Mouse (Mus musculus) adrenal gland, adult 8-10 months (tissue): ENCODE data around the gene Zfp365. TPM values are rescaled to one million over a fixed set of nuclear protein-coding genes. Genes with fewer than 3 reads are reported as not detected.

Experiments used
- DNase-seq: peaks from one replicate; pipeline ENCODE4 v3.0.0; 2022
- total RNA-seq, 4 experiments: library from RNA; stranded (reverse); gene quantifications; 2 replicates each; pipeline ENCODE4 v1.2.4; 2022

The Zfp365 gene
- total RNA-seq, 4 experiments from 2014 or later, result 2.6 to 3.2 (median 3.0) TPM

- DNase-seq, result no peak
Observed at GRCm38 (mm10) chr10:67901179-67901578, 11.3 kb downstream of the Zfp365 start.

DNA sequence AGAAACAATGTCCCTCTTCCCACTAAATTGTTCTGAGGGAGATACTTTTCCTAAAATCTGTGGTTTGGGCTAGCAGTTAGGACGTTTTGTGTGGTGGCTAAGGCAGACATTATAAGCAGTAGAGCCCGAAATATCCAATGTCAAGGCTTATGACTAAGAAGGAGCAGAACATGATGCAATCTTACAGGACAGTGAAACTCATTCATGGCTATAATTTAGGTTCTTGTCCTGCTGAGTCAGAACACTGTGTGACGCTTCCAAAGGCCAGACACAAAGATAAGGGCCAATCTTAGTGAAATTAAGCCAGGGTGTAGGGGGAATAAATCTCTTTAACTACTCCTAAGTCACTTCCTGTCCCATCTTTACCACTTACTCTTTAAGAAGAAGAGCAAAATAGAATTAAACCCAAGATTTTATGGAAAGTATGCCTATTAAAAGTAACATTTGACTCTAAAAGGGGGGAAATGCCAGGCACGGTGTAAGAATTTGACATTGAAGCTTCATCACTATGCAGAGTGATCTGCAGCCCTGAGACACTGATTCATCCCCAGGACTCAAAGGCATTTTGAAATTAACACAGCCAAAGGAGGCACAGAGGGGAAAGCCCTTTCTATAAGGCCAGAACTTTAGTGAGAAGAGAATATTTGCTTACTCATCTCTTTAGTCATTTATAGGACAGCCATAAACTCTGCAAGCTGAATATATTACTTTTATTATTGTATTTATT is 13.3 kb downstream of the Zfp365 start:
- DNase-seq, result peak; percentile 52

- DNase-seq, result no peak
Observed at GRCm38 (mm10) chr10:67898355-67898935, 14.0 kb downstream of the Zfp365 start.

DNA sequence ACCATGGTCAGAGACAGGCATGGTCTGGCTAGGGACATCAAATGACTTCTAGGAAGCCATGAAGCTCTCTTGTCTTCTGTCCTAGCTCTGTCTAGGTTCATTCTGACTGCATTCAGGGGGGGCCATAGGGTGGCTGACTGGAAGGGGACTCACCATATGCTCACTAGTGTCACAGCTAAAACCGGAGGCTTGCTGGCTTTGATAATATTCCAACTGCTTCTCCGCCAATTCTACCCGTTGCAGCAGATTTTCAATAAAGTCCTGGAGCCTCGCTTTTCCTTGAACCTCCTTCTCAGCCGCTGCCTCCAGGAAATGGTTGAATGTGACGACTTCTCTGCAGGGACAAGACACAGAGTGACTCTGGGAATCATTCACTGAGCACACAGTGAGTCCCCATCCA is 15.2 kb downstream of the Zfp365 start:
- DNase-seq, result no peak

- no peak for DNase-seq
Observed at GRCm38 (mm10) chr10:67894683-67895082, 17.8 kb downstream of the Zfp365 start.

- no peak for DNase-seq
Observed at GRCm38 (mm10) chr10:67894059-67894458, 18.4 kb downstream of the Zfp365 start.

DNA sequence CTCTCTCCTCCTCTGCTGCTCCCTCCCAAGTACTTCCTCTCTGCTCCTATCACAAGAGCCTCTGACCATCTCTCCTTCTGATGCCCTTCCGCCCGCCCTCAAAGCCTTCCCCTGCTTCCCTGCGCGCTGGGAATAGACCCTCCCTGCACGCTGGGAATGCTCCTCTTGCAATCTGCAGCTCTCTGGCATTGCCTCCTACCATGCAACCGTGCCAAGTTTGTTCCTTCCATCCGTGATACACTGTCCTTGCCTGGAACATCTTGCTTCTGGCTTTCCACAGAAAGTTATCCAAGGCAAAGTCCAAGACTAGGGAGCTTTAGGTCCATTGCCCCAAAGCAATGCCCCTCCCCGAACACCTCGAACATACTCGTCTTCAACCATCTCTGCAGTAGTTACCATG is 19.2 kb downstream of the Zfp365 start:
- DNase-seq, result no peak

- no peak for DNase-seq
Observed at GRCm38 (mm10) chr10:67891126-67891525, 21.3 kb downstream of the Zfp365 start.

DNA sequence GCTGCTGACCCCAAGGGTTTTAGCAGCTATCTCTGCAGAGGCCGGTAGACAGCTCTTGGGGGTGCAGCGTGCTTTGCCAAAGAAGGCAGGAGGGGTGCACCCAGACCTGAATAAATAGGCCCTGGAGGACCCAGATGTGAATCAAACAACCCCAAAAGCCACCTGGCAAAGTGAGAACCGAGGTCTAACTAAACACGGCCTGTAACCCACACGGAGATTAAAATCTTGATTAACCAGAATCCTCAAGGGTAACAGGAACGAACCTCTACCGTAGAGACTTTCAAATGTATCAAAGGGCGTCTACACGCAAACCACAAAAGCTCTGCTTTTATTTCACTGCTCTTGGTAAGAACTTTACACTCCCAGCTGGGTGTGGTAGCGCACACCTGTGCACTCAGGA is 24.5 kb downstream of the Zfp365 start:
- DNase-seq, result no peak

GRCm38 (mm10) chr10:67880692-67881091 is 31.8 kb downstream of the Zfp365 start:
- DNase-seq, result no peak

DNA sequence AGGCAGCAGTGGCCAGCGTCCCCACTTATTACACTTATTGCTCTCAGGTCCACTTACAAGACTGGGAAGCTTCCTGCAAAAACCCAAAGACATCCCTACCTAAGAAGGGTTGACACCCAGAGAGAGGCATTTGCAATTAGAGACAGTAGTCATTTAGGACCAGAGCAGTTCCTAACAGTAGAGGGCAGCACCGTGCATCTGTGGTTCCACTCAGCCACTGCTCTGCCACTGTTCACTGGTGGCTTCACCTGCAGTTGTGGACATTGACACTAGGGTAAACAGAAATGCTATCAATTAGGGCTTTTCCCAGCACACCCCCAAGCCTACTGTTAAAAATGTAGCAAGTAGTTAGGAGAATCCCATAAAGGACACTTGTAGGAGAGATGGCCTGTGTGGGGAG is 40.7 kb downstream of the Zfp365 start:
- peak; percentile 14 for DNase-seq

DNA sequence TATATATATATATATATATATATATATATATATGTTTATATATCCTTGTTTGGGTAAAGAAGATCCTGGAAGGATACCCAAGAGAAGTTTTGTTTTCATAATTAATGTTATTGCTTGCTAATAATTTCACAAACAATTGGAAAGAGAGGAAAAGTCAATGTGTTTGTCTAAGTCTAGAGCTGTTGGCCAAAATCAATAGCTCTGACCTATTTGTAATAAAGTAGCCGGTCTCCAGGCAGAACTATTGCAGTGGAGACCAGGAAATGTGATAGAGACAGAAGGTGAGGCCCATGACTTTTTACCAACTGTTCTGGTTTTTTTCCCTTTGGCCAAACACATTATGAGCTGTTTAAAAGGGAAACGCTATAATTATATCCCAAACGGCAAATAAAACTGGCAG is 44.2 kb downstream of the Zfp365 start:
- DNase-seq, result no peak

- DNase-seq, result no peak
Observed at GRCm38 (mm10) chr10:67865841-67866240, 46.6 kb downstream of the Zfp365 start.

DNA sequence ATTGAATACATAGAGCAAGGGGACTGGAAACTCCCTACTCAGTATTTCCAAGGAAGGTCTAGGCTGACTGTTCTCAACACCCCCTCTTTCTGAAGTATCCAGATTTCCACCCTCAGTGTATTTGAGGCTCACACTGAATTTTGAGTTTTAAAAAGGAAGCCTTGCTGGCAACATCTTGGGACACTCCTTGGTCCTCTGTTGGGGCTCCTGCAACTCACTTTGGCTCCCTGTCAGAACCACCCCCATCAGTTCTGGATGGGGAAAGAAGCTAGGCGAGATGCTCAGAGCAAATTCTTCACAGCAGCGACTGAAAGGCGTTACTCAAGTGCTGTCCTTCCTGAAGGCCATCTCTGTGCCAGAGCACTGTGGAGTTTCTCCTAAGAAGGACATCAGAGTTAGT is 47.4 kb downstream of the Zfp365 start:
- no peak for DNase-seq

- DNase-seq, result no peak
Observed at GRCm38 (mm10) chr10:67862331-67862730, 50.1 kb downstream of the Zfp365 start.

GRCm38 (mm10) chr10:67858878-67859277 is 53.6 kb downstream of the Zfp365 start:
- DNase-seq, result peak; percentile 34

GRCm38 (mm10) chr10:67857561-67857906 is 54.9 kb downstream of the Zfp365 start:
- DNase-seq, result no peak

DNA sequence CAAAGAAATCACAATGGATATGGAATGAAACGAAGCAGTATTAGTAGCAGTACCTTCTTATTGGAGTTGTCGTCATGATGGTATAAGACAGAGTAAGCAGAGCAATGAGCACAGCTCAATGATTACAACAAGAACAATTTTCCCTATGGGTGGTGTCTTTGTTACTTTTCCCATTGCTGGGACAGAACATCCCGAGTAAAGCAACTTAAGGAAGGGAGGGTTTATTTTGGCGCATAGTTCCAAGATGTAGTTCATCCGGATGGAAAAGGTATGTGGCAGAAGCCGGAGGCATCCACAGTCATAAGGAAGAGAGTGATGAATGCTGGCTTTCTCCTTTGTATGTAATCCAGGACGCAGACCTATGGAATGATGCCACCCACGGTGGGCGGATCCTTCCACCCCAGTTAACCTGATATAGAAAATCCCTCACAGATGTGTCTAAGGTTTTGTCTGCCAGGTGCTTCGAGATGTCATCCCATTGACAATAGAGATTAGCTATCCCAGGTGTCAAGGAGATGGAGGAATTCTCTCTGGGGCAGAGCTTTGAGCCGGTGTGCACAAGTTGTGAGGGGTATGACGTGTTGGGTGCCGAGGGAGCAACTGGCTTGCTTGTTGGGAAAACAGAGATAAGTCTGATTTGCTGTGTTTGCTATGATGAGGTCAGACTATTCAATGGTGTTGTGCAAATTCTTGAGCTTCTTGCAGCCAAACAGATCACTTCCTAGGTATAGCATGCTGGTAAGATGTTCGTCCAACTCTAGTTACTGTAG is 55.5 kb downstream of the Zfp365 start:
- no peak for DNase-seq

DNA sequence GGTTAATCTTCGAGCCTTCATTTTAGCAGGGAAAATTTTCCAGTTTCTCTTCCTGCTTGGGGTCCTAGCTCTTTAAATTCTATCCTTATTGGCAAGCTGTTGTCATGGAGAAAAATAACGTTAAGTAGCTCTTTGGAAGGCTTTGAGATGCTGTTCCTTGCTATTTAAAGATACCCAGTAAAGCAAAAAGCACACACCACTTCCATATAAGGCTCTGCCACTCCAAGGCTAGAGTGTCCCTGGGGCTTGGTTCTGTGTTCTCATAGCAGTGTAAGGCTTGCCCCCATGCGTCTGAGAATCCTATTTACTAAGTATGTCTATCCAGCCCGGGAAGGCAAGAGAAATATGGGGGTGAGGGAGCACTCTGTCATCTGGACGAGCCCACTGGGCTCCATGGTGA is 56.7 kb downstream of the Zfp365 start:
- no peak for DNase-seq

DNA sequence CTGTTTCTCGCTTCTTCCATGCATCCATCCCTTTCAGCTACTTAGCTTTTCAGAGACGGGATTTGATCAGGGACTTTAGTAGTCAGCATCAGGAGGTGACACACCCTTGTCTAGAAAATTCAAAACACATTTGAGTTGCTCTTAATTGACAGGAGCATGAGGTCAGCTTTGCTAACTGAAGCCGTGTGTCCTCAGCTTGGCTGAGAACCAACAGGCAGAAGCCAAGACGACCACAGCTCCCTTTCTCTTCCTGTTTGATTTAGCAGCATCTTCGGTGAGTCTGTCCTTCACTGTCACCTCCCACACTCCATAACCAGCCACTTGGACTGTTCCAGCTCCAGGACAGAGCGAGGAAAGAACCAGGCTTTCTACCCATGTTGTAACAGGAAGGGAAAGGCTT is 60.1 kb downstream of the Zfp365 start:
- DNase-seq, result no peak

GRCm38 (mm10) chr10:67851079-67851478 is 61.4 kb downstream of the Zfp365 start:
- no peak for DNase-seq

- no peak for DNase-seq
Observed at GRCm38 (mm10) chr10:67846016-67846650, 66.3 kb downstream of the Zfp365 start.

DNA sequence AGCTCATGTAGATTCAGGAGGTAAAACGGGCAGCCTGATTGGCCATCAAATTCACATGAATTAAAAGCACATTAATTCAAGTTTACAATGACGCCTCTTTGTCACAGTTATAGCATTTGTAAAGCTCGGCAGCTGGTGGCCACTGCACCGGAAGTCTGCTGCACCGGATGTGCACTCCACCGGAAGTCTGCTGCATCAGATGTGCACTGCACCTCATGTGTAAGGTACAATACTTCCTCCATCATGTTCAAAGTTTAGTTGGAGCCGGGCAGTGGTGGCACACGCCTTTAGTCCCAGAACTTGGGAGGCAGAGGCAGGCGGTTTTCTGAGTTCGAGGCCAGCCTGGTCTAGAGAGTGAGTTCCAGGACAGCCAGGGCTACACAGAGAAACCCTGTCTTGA is 70.9 kb downstream of the Zfp365 start:
- no peak for DNase-seq
